Mouse (Mus musculus): ENCODE measurements around the gene Wdr74. TPM values are rescaled to one million over a fixed set of nuclear protein-coding genes. Genes with fewer than 3 reads are reported as not detected.
A peak's percentile ranks its signal among the peaks of the same experiment; 100 is the strongest.

Wdr74 gene
- polyA plus RNA-seq, 1 experiment from 2014 or later, result 83.7 TPM

- H3K4me2 ChIP-seq, result no peak overlapping the region
- no peak for ATAC-seq (ENCODE audit: low FRiP score)
- peaks cover 6% of the 10 kb centered on the region for H3K4me1 ChIP-seq (ENCODE audit: control insufficient read depth, insufficient read depth, low read length)
- no peak overlapping the region for H3K4me3 ChIP-seq (ENCODE audit: low read depth, low read length)
- peaks cover 6% of the 10 kb centered on the region; the same call in 1 of the 2 replicates for H3K36me3 ChIP-seq (ENCODE audit: control insufficient read depth, insufficient read depth, low read length)
- 73% methylated on average over 3 of the region's 3 CpGs for WGBS
- DNase-seq (ENCODE audit: low spot score, missing footprints), result peak; percentile 26
- no peaks in the 10 kb centered on the region for H3K9me3 ChIP-seq (ENCODE audit: control insufficient read depth, low read length)
- no peak overlapping the region for H3K9ac ChIP-seq (ENCODE audit: low read length)
- H3K27me3 ChIP-seq (ENCODE audit: control insufficient read depth, insufficient read depth, low read length), result no peaks in the 10 kb centered on the region
- no peak overlapping the region for H3K27ac ChIP-seq (ENCODE audit: low read depth, low read length)
Measured at GRCm38 (mm10) chr19:8734334-8734733, 1.3 kb upstream of the Wdr74 start.

GRCm38 (mm10) chr19:8736160-8736467 lies 487 bp downstream of the Wdr74 start:
- DNase-seq (ENCODE audit: low spot score, missing footprints) (no peak), ATAC-seq (ENCODE audit: low FRiP score) (peak; percentile 62)
- Histone ChIP-seq H3K4me3 (ENCODE audit: low read depth, low read length) (peak overlapping the region; percentile 87), H3K36me3 (ENCODE audit: control insufficient read depth, insufficient read depth, low read length) (peaks cover 8% of the 10 kb centered on the region; the same call in 1 of the 2 replicates), H3K27me3 (ENCODE audit: control insufficient read depth, insufficient read depth, low read length) (no peaks in the 10 kb centered on the region), H3K4me1 (ENCODE audit: control insufficient read depth, insufficient read depth, low read length) (peaks cover 11% of the 10 kb centered on the region), H3K9me3 (ENCODE audit: control insufficient read depth, low read length) (no peaks in the 10 kb centered on the region), H3K4me2 (peak overlapping the region; percentile 87), H3K9ac (ENCODE audit: low read length) (peak overlapping the region; percentile 73), H3K27ac (ENCODE audit: low read depth, low read length) (no peak overlapping the region)
- WGBS, result 2% methylated on average over 11 of the region's 11 CpGs

- H3K4me2 ChIP-seq, result no peak overlapping the region
- H3K9me3 ChIP-seq (ENCODE audit: control insufficient read depth, low read length), result no peaks in the 10 kb centered on the region
- no peak overlapping the region for H3K27ac ChIP-seq (ENCODE audit: low read depth, low read length)
- peaks cover 8% of the 10 kb centered on the region; the same call in 1 of the 2 replicates for H3K36me3 ChIP-seq (ENCODE audit: control insufficient read depth, insufficient read depth, low read length)
- ATAC-seq (ENCODE audit: low FRiP score), result no peak
- WGBS, result 90% methylated on average over 7 of the region's 7 CpGs
- H3K4me3 ChIP-seq (ENCODE audit: low read depth, low read length), result no peak overlapping the region
- peaks cover 16% of the 10 kb centered on the region for H3K4me1 ChIP-seq (ENCODE audit: control insufficient read depth, insufficient read depth, low read length)
- H3K27me3 ChIP-seq (ENCODE audit: control insufficient read depth, insufficient read depth, low read length), result no peaks in the 10 kb centered on the region
- DNase-seq (ENCODE audit: low spot score, missing footprints), result peak; percentile 72
- H3K9ac ChIP-seq (ENCODE audit: low read length), result no peak overlapping the region
Measured at GRCm38 (mm10) chr19:8738911-8739310, 3.3 kb downstream of the Wdr74 start.

- H3K27me3 ChIP-seq (ENCODE audit: control insufficient read depth, insufficient read depth, low read length), result no peaks in the 10 kb centered on the region
- ATAC-seq (ENCODE audit: low FRiP score), result no peak
- DNase-seq (ENCODE audit: low spot score, missing footprints), result peak; percentile 76
- H3K4me2 ChIP-seq, result no peak overlapping the region
- H3K4me1 ChIP-seq (ENCODE audit: control insufficient read depth, insufficient read depth, low read length), result peaks cover 16% of the 10 kb centered on the region
- no peak overlapping the region for H3K9ac ChIP-seq (ENCODE audit: low read length)
- no peak overlapping the region for H3K4me3 ChIP-seq (ENCODE audit: low read depth, low read length)
- H3K27ac ChIP-seq (ENCODE audit: low read depth, low read length), result no peak overlapping the region
- H3K9me3 ChIP-seq (ENCODE audit: control insufficient read depth, low read length), result no peaks in the 10 kb centered on the region
- 95% methylated on average over 6 of the region's 6 CpGs for WGBS
- H3K36me3 ChIP-seq (ENCODE audit: control insufficient read depth, insufficient read depth, low read length), result peaks cover 8% of the 10 kb centered on the region; the same call in 1 of the 2 replicates
Measured at GRCm38 (mm10) chr19:8739646-8740045, 4.0 kb downstream of the Wdr74 start.

GRCm38 (mm10) chr19:8740603-8741002 lies 5.0 kb downstream of the Wdr74 start, which contains the start of gene 1700092M07Rik:
Gene 1700092M07Rik (plus strand): TSS chr19:8740718.
- ATAC-seq (ENCODE audit: low FRiP score), result no peak
- H3K4me3 ChIP-seq (ENCODE audit: low read depth, low read length), result peak within 1 kb of the TSS; percentile 57
- peak within 1 kb of the TSS; percentile 78 for H3K9ac ChIP-seq (ENCODE audit: low read length)
- peak; percentile 84 for DNase-seq (ENCODE audit: low spot score, missing footprints)
- 70% methylated on average over 14 of the region's 14 CpGs for WGBS
- peaks cover 14% of the 10 kb centered on the region for H3K4me1 ChIP-seq (ENCODE audit: control insufficient read depth, insufficient read depth, low read length)
- peak within 1 kb of the TSS; percentile 35 for H3K4me2 ChIP-seq
- H3K9me3 ChIP-seq (ENCODE audit: control insufficient read depth, low read length), result no peaks in the 10 kb centered on the region
- peak within 1 kb of the TSS; percentile 80; the same call in 1 of the 2 replicates for H3K27ac ChIP-seq (ENCODE audit: low read depth, low read length)
- H3K36me3 ChIP-seq (ENCODE audit: control insufficient read depth, insufficient read depth, low read length), result peaks cover 11% of the 10 kb centered on the region; the same call in 1 of the 2 replicates
- no peaks in the 10 kb centered on the region for H3K27me3 ChIP-seq (ENCODE audit: control insufficient read depth, insufficient read depth, low read length)

GRCm38 (mm10) chr19:8741243-8741869 lies 5.7 kb downstream of the Wdr74 start, which contains the start of gene Stx5a:
Gene Stx5a (plus strand): TSS chr19:8741413.
- no peaks in the 10 kb centered on the region for H3K27me3 ChIP-seq (ENCODE audit: control insufficient read depth, insufficient read depth, low read length)
- peaks cover 14% of the 10 kb centered on the region for H3K4me1 ChIP-seq (ENCODE audit: control insufficient read depth, insufficient read depth, low read length)
- H3K4me2 ChIP-seq, result peak within 1 kb of the TSS; percentile 90
- ATAC-seq (ENCODE audit: low FRiP score) (peak; percentile 99), DNase-seq (ENCODE audit: low spot score, missing footprints) (peak; percentile 100)
- WGBS, result under 1% methylated on average over 36 of the region's 36 CpGs
- peak within 1 kb of the TSS; percentile 57 for H3K4me3 ChIP-seq (ENCODE audit: low read depth, low read length)
- H3K9ac ChIP-seq (ENCODE audit: low read length), result peak within 1 kb of the TSS; percentile 78
- H3K36me3 ChIP-seq (ENCODE audit: control insufficient read depth, insufficient read depth, low read length), result peaks cover 13% of the 10 kb centered on the region; the same call in 1 of the 2 replicates
- no peaks in the 10 kb centered on the region for H3K9me3 ChIP-seq (ENCODE audit: control insufficient read depth, low read length)
- peak within 1 kb of the TSS; percentile 80; the same call in 1 of the 2 replicates for H3K27ac ChIP-seq (ENCODE audit: low read depth, low read length)

GRCm38 (mm10) chr19:8742176-8742575 lies 6.5 kb downstream of the Wdr74 start:
- peaks cover 11% of the 10 kb centered on the region for H3K4me1 ChIP-seq (ENCODE audit: control insufficient read depth, insufficient read depth, low read length)
- peak overlapping the region; percentile 57 for H3K4me3 ChIP-seq (ENCODE audit: low read depth, low read length)
- H3K36me3 ChIP-seq (ENCODE audit: control insufficient read depth, insufficient read depth, low read length), result peaks cover 16% of the 10 kb centered on the region; the same call in 1 of the 2 replicates
- no peaks in the 10 kb centered on the region for H3K9me3 ChIP-seq (ENCODE audit: control insufficient read depth, low read length)
- peak overlapping the region; percentile 78 for H3K9ac ChIP-seq (ENCODE audit: low read length)
- no peak for DNase-seq (ENCODE audit: low spot score, missing footprints)
- H3K27me3 ChIP-seq (ENCODE audit: control insufficient read depth, insufficient read depth, low read length), result no peaks in the 10 kb centered on the region
- 28% methylated on average over 14 of the region's 14 CpGs for WGBS
- H3K4me2 ChIP-seq, result peak overlapping the region; percentile 90
- ATAC-seq (ENCODE audit: low FRiP score), result no peak
- no peak overlapping the region for H3K27ac ChIP-seq (ENCODE audit: low read depth, low read length)

GRCm38 (mm10) chr19:8745382-8745781 lies 9.8 kb downstream of the Wdr74 start:
- DNase-seq (ENCODE audit: low spot score, missing footprints) (peak; percentile 8), ATAC-seq (ENCODE audit: low FRiP score) (no peak)
- 88% methylated on average over 1 of the region's 1 CpGs for WGBS
- Histone ChIP-seq H3K4me3 (ENCODE audit: low read depth, low read length) (no peak overlapping the region), H3K27me3 (ENCODE audit: control insufficient read depth, insufficient read depth, low read length) (no peaks in the 10 kb centered on the region), H3K9ac (ENCODE audit: low read length) (no peak overlapping the region), H3K4me2 (no peak overlapping the region), H3K4me1 (ENCODE audit: control insufficient read depth, insufficient read depth, low read length) (peaks cover 11% of the 10 kb centered on the region), H3K36me3 (ENCODE audit: control insufficient read depth, insufficient read depth, low read length) (peaks cover 20% of the 10 kb centered on the region), H3K9me3 (ENCODE audit: control insufficient read depth, low read length) (no peaks in the 10 kb centered on the region), H3K27ac (ENCODE audit: low read depth, low read length) (no peak overlapping the region)

GRCm38 (mm10) chr19:8747368-8747767 lies 11.7 kb downstream of the Wdr74 start:
- Histone ChIP-seq H3K9ac (ENCODE audit: low read length) (no peak overlapping the region), H3K27me3 (ENCODE audit: control insufficient read depth, insufficient read depth, low read length) (no peaks in the 10 kb centered on the region), H3K9me3 (ENCODE audit: control insufficient read depth, low read length) (no peaks in the 10 kb centered on the region), H3K4me1 (ENCODE audit: control insufficient read depth, insufficient read depth, low read length) (peaks cover under 1% of the 10 kb centered on the region), H3K27ac (ENCODE audit: low read depth, low read length) (no peak overlapping the region), H3K4me3 (ENCODE audit: low read depth, low read length) (no peak overlapping the region), H3K4me2 (no peak overlapping the region), H3K36me3 (ENCODE audit: control insufficient read depth, insufficient read depth, low read length) (peaks cover 30% of the 10 kb centered on the region)
- DNase-seq (ENCODE audit: low spot score, missing footprints), result no peak
- WGBS, result 66% methylated on average over 2 of the region's 2 CpGs
- ATAC-seq (ENCODE audit: low FRiP score), result no peak
